Mouse (Mus musculus) layer of hippocampus, postnatal 10 days (tissue): ENCODE measurements at regions not wholly inside any gene's neighbourhood (a gene's known extent, or its start where the extent isn't known, plus 50 kb on each side); places are given as distances from the start of the nearest gene placed in this dataset.

Experiments used
- DNase-seq, 2 experiments: peaks; one replicate each; pipeline ENCODE4 v3.0.0; 2021; ENCODE audit warnings: low spot score in 2 of 2

GRCm38 (mm10) chr2:102250101-102250500 lies 63.9 kb upstream of the Ldlrad3 start:
- DNase-seq: peak; percentile 21 to 23

GRCm38 (mm10) chr2:102246484-102246883 lies 60.3 kb upstream of the Ldlrad3 start:
- DNase-seq: no peak

- DNase-seq: no peak
Observed at GRCm38 (mm10) chr2:102244491-102244890, 58.3 kb upstream of the Ldlrad3 start.

DNA sequence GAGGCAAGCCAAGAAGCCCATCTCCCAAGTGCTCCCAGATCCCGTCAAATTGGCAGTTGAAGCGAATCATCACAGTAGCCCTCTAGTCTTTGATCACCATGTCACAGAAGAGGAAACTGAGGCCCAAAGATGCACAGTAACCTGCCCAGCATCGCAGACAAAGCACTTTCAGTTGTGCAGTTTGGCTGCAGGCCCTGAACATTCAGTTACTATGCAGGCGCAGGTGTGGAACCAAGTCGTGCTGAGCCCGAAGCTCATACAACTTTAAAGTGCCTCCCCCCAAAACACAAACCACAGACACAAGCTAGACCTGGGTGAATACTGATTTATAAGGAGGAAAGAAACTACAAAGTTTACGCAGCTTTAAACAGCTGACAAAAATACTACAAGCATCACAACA lies 55.4 kb upstream of the Ldlrad3 start:
- DNase-seq: no peak

GRCm38 (mm10) chr2:102239712-102240505 lies 53.7 kb upstream of the Ldlrad3 start:
- DNase-seq: no peak
